Mouse (Mus musculus) ES-CJ7 (cell line): ENCODE measurements around the gene Ptpn14.

Experiments
- DNase-seq: peaks from one replicate; pipeline ENCODE4 v3.0.0; 2011; ENCODE audit warnings: low read depth, low spot score

Gene Ptpn14

DNA sequence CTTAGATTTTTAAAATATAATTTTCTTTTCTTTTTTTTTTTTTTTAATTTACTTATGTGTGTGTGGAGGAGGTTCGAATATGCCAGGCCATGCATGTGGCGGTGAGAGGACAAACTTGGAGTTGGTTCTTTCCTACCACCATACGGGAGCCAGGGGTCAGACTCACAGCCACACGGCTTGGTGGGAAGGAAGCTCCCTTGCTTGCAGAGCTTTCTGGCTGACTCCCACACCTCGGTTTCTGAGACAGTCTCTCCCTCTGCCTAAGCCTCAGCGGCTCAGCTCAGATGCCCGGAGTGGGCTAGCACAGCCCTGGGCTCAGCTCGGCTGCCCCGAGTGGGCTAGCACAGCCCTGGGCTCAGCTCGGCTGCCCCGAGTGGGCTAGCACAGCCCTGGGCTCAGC, 10.5 kb upstream of the Ptpn14 start:
- no peak for DNase-seq

DNA sequence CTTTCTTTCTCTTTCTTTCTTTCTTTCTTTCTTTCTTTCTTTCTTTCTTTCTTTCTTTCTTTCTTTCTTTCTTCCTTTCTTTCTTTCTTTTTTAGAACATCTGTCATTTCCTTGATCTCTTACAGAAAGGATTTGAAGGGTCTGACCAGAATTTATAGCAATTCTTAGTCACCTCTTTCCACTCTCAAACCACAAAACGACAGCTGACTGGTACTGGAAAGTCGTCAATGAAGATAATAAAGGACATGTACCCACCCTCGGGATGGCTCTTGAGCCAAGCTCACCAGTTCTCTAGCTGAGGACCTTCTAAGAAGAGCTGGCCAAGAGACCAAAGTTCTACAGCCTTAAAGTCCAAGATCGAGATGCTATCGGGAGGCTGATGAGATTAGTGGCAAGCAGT, 9.5 kb upstream of the Ptpn14 start:
- no peak for DNase-seq

DNA sequence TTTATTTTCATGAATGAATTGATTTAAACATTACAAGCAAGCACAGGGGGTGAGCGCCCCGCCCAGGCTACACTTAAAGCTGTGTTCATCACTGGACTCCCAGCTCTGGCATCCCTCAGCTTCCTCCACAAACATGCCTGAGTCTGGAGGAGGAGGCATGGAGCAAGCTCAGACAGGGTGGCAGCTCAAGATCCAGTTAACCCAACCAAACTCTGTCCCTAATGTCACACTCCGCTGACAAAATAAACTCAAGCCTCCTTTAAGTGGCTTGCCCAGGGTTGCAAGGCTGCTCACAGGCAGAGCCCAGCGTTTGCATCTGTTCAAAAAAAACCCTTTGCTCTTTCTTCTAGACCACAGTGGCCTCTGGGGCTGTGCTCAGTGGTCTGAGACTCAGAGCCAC, 1.9 kb upstream of the Ptpn14 start:
- DNase-seq = no peak

DNA sequence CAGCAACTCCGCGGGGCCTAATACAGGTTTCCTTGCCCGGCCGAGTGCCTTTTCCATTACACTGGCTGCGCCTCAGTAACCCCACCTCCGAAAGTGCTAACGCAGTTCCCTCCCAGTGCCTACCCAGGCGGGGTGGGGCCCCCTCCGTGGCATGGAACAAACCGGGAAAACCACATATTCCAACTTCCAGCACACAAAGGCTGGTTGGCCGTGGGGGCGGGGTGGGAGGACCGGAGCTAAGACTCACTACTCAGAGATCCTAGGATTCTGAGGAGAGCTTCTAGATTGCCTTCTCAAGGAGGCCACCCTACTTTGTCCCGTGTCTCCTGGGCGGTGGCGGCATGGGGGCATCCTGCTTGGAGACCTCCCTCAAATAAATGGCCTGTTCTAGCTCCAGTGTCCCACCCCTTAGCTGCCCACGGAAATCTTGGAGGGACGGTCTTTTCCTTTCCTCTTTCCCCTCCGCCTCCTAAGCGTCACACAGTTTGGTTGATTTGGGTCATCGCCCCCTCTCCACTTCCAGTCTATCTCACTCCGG, 653 bp upstream of the Ptpn14 start:
- DNase-seq = peak; percentile 71

DNA sequence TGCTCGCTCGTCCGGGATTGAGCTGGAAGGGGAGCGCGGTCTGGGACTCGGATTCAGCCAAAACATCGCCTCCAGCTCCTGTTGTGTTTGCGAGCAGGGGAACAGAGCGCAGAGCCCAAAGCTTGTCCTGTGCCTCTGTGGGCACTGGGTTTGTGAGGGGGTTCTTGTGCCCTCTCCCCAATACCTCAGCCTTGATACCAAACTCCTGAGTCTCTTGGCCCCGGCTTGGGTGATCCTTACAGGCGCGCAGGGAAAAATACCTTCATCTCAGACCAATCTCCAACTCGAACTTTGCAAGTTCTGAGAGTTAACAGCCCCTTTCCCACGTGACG, 682 bp downstream of the Ptpn14 start:
- no peak for DNase-seq

DNA sequence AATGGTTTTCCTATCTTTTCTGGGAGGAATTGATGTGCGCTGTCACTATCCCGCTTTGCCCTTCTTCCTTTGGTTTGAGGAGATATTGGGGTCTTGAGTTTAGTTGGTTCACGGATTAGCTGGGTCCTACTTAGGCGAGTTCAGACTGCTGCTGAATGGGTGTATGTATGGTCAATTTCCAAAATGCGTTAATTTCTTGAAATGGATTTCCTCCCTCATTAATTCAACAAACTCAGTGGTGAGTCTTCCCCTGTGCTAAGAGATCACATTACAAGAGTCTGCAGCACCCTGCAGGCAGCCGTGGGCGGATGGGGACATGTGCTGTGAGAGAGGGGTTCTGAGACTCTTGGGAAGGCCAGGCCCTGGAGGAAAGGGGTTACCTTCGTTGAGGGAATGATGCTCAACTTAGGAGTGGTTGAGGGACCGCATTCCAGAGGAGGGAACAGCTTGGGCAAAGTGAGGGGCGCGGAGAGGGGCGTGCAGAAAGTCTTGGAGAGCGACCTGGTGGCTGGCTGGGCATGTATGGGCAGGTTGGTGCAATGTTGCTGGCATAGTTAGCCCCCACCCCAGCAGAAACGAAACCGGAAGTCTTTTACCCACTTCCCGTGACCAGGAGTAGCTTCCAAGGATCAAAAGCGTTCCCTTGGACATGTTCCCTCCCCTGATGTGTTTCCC, 1.2 kb downstream of the Ptpn14 start:
- peak; percentile 32 for DNase-seq

DNA sequence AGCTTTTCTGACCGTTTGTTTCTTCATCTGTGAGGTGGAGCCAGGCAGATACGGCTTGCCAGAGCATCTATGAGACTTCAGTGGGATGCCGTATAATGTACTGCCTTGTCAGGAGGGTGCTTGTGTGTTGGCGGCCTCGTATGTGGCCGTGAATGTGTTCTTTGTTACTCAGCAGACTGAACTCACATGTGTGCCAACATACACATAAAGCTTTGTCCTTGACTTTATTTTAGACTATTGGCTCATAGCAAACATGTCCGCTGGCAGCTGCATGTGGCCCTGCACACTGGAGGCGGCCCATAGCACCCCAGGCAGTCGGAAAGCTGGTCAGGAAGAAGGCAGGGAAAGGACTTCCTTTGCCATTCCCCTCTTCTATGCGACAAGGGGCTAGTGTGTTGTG, 3.6 kb downstream of the Ptpn14 start:
- DNase-seq = no peak

DNA sequence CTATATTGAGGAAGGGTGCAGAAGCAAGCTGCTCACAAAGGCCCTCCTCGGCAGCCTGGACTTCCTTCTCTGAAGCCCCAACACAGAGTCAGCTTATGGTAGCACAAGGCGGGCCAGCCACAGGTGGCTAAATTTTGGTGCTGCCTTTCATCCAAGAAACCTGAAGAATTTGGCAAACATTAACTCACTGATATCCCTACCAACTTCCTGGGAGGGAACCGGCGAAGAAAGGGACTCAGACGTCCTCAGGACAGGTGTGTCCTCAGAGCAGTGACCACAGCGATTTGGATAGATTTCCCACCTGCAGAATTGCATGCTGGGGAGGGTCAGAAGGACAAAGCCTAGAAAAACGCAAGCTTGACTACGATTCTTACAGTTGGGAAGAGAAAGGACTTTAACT, 4.1 kb downstream of the Ptpn14 start:
- no peak for DNase-seq

DNA sequence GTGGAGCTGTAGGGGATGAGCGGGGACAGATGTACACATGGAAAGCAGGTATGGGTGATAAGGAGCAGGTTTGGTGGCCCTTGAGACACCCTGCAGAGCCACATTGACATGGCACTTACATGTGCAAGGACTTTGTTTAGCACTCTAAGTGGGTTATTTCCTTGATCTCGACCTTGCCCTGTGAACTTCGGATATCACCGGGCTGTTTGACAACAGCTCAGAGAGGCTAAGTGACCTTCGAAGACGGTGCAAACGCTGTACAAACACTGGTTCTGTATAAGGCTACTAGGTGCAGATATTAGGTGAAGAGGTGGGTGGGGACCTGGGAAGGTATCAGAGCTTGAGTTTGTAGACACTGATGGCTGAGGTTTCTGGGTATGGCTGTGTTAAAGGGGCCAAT, 12.0 kb downstream of the Ptpn14 start:
- DNase-seq = peak; percentile 94

DNA sequence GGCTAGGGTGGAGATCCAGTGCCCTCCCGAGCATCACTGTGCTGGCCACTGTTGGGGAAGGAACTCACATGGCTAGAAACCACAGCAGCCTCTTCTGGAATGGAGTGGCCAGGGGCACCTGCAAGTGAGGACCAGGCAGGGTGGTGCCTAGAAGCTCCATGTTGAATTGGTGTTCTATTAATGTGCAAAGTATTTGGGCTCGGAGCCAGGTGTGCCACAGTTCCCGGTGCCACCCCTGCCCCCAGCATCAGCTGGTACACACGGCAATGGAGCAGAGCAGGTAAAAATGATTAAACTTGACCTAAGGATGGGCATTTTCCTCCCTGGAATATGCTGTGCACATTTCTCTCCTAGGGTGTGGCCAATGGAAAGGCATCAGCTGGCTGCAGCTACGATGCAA, 14.0 kb downstream of the Ptpn14 start:
- DNase-seq = no peak

DNA sequence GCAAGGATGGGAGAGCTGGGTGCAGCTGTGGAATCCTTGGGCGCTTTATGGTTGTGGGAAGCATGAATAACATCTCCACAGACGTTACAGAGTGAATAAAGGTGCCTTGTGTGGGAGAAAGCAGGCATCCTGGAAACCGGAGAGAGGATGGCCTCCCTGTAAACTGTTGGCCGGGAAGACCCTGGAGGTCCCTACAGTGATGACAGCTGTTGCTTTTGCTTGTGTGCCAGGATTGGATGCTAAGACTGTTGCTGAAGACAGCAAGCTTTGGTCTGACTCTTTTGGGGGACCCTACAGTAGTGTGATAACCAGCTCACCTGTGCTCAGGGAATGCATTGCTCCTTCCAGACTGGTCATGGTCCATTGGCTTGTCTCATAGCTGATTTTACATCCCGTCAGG, 15.1 kb downstream of the Ptpn14 start:
- no peak for DNase-seq

DNA sequence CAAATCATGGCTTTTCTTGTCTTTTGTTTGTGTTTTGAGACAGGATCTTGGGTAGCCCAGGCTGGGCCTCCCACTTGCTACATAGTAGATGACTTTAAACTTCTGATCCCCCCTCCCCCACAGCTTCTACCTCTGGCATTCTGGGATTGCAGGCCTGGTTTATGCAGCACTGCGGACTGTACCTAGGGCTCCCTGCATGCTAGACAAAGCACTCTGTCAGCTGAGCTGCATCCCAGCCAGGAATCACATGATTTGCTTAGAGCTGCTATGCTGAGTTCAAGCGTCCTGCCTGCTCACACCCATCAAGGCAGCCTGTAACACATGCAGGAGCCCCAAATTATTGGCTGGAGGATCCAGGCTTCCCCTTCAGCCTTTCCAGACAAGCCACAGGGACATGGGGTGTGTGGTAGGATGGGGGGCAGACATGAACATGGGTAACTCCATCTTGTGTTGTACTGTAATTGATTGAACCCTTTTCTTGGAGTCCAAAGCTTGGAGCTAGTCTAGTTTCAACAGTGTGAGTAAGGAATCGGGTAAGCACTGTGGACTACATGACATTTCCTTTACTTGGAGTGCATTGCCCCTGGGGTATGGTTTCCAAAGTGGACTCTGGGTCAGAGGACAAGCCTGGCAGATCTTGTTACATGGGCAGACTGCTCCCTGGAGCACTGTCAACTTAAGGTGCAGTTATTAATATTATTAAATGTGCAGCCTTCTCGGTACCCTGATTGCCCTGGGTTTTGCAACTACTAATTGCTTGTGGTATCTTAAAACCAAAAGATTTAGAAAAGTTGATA, 17.0 kb downstream of the Ptpn14 start:
- peak; percentile 54 for DNase-seq

DNA sequence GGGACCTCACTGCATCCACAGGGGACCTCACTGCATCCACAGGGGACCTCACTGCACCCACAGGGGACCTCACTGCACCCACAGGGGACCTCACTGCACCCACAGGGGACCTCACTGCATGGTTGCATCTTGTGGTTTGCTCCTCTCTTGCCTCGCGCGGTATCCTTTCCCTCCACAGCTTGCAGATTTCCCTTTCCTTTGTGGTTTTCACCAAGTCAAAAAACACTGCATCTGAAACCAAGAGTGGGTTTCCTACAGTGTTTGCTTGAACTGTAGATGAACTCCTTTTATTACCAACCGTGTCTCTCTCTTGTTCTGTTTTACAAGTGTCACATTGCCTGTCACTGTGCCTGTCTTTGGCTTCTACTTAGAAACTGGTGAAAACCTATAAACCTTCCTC, 18.5 kb downstream of the Ptpn14 start:
- DNase-seq = no peak

DNA sequence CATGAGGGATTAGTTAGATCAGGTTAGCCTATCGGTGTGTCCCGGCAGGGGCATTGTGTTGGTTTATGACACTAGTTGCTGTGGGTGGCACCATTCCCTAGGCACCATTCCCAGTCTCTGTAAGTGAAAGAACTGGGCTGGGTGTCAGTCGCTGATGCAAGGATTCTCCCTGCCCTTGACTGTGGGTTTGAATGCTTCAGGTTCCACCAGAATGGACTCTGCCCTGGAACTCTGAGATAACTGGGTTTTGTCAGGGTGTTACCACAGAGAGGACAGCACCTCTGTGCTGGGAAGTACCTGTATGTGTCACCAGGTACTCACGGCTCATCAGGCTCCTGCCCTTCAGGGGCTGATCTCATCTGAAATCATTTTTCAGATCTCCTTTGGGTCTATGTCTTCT, 21.7 kb downstream of the Ptpn14 start:
- no peak for DNase-seq

DNA sequence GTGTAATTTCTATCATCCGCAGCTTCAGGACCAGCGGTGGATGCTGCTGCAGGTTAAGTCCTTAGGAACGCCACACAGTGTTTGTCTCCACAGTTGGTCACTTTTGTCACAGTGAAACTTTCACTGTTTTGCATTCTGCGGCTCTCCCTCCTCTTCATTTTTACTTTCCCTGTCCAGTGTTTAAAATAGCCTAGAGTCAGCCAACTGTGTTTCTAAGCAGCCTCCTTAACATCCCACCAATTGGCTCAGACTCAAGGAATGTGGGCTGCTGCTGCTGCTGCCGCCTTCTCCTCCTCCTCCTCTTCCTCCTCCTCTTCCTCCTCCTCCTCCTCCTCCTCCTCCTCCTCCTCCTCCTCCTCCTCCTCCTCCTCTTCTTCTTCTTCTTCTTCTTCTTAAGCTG, 22.2 kb downstream of the Ptpn14 start:
- DNase-seq = no peak

DNA sequence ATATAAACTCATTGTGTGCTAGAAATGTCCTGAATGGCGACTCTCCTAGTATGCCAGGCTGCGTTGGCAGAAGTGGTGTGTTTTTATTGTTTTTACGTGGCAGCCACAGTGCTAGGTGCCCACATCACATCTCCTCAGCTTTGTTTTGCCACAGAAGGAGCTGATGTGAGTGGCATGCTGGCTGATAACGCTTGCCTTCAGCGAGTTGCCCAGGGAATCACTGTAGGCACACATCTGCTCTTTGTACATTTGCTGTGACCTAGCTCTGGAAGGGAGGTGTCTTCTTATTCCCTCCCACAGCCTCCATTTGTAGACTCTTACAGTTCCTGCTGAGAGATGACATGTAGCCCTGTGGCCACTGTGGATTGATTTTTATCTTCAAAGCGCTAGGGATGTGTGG, 24.2 kb downstream of the Ptpn14 start:
- no peak for DNase-seq

DNA sequence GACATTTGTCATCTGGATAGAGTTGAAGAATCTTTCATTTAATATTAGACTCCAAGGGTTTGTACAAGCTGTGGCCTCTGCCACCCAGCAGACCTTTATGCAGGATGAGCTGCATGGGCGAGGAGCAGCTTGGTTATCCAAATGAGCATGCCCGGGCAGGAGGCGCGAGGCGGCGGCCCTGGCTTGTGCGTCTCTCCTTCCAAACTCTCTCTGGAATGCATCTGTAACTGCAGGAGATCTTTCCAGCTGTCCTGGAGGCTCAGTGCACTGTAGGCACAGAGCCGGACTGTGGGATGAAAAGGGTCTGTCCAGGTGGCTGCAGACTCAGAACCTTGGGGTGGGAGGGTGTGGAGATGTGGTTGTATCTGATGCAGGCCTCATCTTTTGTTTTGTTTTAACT, 27.0 kb downstream of the Ptpn14 start:
- DNase-seq = peak; percentile 50

DNA sequence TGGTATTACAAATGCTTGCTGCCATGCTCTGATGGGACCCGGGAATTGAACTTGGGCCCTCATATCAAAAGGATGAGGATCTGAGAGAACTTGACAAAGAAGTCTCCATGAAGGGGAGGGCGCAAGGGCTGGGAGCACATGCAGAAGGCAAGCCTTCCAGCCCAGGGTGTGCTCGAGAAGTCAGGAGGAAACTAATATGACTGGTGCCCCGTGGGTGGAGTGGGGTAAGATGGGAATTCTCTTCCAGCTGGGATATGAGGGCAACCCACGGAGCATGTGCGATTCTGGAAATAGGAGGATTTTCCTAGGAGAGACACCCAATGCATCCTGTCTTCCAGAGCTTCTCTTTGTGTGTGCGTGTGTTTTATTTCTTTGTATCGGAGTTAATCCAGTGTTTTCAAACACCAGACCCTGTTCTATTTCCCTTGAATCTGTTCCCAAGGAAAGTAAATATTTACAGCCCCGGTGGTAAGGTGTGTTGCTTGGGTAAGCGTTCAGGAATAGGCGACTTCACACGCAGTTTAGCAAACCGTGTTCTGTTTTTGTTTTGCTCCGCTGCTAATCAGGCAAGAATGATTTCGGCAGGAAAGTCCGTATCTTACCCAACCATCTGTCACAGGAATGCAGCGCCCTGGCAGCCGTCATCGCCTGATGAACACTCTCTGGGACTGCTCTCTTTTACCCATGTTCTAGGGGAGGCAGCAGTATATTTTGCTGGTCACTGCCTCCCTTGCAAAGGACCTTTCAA, 28.4 kb downstream of the Ptpn14 start:
- DNase-seq = no peak

DNA sequence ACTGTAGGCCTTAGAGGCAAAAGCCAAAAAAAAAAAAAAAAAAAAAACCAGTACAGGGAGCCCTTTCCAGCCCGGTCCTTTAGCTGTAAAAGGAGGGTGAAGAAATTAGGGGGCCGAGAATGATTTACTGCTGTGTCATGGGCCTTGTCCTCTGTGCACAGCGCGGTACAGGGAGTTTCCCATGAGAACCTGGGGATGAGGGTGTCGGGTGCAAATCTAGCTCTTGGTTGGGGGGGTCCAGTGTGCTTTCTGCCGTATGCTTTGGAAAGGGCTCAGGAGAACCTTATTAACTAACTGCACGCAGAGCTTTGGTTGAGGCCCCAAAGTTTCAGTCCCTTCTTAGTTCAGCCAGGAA, 29.0 kb downstream of the Ptpn14 start:
- no peak for DNase-seq

DNA sequence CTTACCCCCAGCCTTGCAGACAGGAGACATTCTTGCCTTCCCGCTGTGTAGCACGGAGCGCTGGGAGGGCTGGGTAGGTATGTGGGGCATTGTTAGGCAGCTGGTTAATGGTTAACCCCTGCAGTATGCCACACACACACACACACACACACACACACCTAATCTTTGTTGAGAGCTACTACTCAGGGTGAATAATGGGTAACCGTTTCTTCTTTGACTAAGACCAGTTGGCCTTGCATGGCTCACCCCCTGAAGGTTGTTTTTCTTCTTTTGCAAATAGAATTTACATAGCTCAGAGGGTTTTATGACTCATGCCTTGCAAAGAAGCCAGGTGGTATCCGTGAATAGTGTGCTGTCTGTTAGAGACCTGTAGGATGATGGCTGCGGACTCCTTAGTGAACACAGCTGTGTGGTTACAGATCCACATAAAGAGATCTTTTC, 33.5 kb downstream of the Ptpn14 start:
- DNase-seq = peak; percentile 86

DNA sequence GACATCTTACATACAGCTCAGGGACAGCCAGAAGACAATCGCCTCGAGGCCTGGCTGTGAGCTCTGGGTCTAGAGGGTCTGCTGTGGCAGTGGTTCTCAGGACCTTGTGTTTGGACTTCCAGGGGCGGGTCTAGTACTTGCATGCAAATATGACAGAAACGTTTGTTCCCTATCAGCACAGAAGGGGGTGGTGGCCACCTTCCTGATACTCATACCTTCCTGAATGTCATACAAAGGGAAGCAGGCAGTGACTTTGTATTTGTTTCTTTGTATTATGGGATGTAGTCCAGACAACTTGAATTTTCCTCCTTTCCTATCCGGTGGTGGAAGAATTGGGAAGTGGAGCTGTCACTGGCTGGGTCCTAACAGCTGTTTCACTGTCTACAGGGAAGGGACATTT, 36.2 kb downstream of the Ptpn14 start:
- no peak for DNase-seq

DNA sequence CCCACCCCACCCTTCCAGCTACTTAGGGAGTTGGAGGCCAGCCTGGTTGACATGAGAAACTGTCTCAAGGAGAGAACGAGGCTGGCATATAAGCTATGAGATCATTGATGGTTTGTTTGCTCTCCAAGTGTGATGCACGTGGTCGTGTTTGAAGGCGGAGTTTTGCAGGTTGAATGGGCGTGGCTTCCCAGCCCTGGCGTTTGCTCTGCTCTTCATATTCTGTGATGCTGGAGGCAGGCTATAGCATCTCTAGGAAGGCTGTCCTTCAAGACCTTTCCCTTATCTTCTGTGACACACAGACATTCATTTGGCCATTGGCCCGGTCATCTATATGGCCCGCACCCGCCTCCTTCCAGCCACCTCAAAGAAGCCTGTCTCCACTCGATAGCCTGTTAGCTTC, 39.1 kb downstream of the Ptpn14 start:
- no peak for DNase-seq

DNA sequence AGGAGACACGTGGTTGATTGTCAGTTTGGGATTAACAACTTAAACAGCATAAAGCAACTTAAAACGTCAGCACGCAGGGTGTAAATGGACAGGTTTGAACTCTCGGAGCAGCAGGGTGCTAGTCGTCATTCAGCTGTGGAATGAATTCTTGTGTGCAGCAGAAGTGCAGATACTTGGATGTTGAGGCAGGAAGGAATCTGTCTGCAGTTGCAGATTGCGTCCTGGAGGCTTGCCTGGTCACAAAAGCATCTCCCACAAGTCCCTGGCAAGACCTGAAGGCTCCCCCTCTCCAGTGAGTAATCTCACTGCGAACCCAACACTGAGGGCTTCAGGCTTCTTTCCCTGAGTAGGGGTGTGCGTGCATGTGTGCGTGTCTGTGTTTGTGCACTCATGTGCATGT, 39.8 kb downstream of the Ptpn14 start:
- DNase-seq = no peak
